Mouse (Mus musculus) natural killer cell, adult 2 months (primary cell): ENCODE results near the gene Prickle1.

ENCODE experiments used
- DNase-seq, 2 experiments: peaks; one replicate each; pipeline ENCODE4 v3.0.0; 2022; ENCODE audit warnings: low spot score in 2 of 2

Prickle1 gene

DNA sequence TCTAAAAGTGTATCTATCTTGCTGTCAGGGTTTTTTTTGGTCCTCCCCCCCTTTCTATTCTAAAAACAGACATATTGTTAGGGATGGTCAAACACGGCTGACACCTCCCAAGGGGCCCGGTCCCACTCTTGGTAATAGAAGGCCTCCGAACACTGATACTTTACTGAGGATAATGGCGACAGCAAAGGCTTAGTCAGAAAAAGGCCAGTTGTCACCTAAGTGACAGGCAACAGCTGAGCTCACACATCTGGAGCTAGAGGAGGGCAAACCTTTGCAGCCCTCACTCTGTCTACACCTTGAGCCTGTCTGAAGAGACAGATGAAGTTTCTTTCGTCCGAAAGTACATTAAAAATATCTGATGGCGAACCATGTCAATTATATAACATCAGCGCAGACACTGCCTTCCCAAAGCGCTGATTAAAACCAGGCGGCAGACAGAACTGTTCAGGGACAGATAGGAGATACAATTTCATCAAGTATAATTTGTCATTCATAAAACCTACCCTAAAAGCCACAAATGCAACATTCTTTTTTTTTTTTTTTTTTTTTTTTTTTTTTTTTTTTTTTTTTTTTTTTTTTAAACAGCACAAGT lies 1.3 kb downstream of the Prickle1 start:
- DNase-seq = no peak

DNA sequence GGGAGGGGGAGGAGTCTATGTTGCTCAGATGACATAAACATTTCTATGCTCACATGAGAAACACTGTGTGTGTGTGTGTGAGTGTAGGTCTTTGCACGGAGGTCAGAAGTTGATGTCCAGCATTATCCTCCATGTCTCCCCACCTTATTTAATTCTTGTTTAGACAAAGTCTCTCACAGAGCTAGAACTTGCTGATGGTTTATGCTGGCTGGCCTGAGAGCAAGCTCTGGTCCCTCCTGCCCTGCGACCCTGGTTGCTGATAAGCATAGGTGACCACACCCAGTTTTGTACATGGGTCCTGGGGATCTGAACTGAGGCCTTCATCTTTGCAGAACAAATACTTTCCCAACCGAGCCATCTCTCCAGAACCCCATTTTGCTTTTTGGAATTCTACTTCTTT lies 3.1 kb downstream of the Prickle1 start:
- DNase-seq = no peak

DNA sequence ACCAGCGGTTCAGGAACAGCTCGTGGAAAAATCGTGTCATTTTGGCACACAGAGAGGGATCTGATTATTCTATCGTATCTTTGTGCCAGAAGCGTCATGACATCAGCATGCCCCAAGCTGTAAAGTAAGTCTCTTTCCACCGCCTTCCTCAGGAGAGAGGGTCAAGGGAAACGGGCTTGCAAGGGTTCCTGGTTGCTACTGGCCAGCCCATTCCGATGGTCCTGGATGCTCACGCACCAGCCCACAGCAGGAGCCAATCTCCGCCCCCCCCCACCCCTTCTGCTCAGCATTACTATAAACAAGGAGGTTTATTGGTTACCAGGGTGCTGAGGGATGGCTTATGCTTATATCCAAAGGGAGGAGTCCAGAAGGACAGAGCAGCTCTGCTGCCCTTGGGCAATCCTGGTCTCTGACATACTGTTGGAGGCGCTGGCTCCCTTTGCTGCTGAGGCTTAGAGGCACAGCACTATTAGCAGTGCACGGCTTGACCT lies 3.8 kb downstream of the Prickle1 start:
- no peak for DNase-seq

DNA sequence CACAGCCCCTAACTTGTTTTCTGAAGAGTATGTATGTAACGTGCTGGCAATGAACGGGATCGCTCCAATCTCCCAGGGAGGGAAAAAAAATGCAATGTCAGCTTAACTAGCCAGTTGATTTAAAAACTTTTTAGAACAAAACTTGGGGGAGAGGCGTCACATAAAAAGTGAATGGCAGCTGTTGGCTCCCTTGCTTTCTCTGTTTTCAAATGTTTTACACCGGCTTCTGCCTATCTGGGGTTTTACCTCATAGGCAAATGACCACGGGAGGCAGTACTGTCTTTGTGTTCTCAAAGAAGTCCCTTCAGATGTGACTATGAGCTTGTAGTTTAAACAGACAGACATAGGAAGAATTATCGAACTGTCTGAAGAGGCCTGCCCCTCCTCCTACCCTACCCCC lies 4.3 kb downstream of the Prickle1 start:
- no peak for DNase-seq

DNA sequence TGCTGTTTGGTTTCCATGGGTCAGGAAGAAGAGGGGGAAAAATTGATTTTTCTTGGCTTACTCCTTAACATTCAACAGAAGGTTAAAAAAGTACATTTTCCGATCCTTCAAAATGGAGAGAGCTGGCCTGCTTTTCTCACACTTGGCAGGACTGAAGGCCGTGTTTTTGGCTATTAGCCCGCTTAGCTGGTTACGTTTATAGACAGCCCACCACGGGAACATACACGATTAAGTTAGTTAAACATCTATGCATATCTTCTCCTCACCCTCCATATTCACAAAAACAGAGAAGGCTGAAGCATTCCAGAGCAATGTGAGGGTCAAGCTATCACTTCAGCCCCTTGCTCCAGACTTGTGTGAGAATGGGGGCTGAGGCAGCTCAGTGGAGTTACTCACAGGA lies 7.3 kb downstream of the Prickle1 start:
- DNase-seq = no peak

DNA sequence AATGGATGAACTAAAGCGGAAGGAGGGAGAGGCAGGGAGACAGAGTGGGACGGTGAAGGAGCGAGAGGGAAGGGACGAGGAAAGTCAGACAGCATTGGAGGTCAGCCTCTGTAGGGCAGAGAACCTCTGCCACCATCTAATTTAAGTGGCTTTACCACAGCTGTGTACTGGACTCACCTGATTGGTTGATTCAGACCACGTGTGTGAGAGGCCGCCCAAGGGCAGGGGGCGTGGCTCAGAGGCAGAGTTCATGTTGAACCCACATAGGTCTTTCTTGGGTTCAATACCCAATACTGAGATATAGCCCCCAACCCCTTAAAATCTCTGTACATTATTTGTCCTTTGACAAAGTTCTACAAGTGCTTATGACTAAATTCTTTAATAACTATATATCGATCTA lies 8.0 kb downstream of the Prickle1 start:
- DNase-seq = no peak

DNA sequence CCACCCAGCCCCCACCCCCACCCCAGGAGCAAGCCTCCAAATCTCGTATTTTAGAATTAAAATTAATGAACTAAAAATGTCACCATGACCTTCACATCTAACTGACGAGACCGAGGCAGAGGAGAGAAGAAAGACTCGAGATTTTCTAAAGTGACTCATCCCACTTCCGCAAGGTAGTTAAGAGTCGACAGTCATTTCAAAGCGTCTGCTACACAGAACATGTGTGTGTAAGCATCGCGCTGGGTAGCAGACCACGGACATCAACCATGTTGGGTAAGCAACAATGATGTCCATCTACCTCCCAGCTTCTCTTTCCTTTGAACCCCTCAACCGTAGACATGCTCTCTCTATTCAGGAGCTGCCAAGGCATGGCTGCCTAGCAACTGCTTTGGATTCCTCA lies 12.6 kb downstream of the Prickle1 start:
- DNase-seq = no peak

DNA sequence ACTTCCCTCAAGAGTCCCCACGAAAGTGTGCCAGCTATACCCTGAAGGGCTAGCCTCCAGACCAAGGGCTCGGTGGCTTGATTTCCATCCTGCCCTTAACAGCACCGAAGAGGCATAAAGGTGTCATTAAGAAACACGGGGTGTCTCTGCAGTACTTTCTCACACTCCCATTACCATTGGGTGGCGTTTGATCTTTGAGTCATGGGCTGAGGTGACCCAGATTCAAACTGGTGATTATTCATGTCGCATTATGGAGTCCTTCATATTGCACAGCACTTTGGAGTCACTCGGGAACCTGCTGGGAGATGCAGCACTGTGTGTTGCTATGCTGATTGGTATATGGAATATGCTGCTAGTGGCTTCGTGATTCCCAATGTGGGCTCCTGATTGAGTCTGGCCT lies 14.0 kb downstream of the Prickle1 start:
- DNase-seq = no peak

DNA sequence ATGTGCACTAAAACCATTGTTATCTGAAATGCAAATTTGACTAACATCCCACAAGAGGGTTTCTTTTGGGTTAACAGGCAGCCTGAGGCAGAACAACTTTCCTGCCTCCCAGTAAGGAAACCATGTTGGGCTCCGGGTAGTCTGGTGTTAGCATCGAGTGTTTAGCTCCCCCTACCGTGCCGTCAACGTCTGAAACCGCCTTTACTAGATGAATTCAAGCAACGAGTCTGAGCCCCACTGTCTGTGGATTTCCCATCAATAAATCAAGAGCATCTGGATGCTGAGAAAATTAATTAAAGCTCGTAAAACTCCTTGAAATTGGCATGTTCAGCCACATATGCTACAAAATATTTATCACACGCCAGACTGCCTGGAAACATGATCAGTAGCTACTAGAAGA lies 15.8 kb downstream of the Prickle1 start:
- no peak for DNase-seq

DNA sequence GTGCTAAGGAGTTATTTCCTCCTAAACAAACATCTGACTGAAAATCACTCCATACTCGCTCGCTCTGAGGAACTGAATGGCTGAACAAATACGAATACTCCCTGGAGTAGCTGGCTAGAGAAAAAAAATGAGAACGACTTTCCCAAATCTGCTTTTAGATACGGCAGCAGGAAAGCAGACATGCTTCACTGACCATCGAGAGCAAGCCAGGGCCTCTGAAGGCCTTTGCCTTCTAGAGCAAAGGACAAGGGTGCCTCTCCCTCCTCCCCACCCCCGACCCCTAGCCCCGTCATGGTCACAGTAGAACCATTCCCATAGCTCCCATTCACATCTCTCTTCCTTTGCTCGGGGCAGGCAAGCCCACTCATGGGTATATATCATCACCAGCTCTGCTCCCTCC lies 16.6 kb downstream of the Prickle1 start:
- no peak for DNase-seq

DNA sequence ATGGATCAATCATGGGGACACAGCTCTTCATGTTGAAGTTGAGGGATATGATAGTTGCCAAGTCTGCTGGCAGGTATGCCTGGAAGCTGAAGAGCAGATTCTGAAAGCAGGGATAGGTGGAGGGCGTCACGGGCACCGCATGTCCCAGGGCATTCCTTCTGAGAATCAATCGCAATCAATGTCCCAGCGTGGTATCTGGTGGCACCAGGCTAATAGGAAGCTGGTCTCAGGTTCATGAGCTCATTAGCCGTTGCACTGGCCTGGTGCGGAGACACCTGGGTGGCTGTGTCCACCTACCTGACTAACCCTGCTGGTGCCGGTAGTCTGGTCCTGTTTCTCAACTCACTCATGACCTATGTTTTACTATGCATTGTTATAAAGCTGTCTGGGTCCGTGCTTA lies 19.3 kb downstream of the Prickle1 start:
- no peak for DNase-seq

DNA sequence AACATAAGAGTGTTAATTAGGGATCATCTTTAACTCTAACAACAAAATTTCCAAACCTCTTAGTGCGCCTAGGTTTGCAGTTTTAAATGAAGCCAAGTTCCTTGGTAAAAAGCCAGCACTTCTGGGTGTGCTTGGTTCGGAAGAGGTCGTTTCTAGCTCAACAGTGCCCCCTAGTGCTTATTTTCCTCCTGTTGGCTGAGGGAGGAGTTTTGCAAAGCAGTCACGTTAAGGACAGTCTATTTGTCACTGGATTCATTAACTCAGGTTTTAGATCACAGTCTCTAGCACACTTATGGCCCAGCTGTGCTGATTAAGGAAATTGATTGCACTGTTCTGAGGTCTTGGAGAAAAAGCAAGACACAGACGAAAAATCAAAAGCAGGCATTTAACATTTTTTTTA lies 19.8 kb downstream of the Prickle1 start:
- DNase-seq = peak; percentile 48 to 58

DNA sequence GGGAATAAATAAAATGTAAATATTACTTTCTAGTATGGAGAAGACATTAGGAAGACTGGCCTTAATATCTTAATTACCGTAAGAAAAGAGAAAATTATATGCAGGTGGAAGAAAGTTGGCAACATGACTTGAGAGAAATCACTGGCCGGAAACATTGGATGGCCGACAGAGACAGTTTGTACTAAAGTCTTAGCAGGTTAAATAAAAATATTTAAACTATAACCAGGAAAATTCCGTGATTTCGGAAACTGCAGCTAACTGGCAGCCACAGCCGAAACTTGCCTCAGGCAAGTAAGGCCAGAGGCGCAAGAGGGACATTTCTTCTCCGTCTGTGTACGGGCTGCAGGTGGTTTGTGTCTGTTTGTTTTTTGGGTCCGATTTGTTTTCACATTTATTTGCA lies 22.8 kb downstream of the Prickle1 start:
- no peak for DNase-seq

DNA sequence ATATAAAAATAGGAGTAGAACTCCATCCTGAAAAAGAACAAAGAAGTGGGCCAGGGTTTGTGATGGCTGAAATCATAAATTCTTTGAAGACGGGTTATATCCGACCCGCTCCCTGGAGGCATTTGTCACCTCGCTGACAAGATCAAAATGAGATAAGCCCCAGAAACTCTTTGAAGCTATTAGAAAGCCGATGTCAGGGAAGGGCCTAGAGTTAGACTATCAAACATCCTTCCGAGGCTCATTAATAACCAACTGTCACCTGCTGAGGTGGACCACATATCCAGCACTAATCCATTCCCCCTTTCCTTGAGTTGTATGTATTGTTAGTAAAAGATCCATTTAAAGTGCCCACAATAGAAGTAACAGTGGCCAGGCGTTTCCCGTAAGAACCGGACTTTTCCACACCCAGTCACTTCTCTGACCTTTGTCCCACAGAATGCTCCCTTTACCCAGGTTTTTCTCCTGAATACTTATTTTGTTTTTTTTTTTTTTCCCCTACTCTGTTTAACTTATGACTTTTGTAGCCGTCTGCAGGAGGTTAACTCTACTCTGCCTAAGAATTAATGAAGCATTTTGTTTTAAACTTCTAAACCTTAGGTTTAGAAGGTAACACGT lies 24.7 kb downstream of the Prickle1 start:
- DNase-seq = no peak

DNA sequence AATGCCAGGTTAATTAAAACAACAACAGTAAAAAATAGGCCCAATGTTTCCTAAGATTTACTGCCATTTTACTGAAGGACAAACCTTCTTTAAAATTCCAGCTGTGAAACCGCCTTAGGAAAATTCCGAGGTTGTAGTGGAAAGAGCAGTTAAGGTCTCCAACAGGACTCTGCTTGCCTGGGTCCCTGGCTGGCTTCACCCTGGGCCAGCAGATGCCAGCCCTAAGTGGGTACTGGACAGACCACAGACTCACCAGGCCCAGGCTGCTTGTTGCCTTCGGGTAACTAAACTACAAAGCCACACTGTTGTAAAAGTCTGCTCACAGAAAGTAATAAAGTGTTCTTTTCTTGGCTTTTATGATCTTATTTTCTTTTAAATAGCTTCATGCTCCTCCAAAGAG lies 26.8 kb downstream of the Prickle1 start:
- DNase-seq = no peak

DNA sequence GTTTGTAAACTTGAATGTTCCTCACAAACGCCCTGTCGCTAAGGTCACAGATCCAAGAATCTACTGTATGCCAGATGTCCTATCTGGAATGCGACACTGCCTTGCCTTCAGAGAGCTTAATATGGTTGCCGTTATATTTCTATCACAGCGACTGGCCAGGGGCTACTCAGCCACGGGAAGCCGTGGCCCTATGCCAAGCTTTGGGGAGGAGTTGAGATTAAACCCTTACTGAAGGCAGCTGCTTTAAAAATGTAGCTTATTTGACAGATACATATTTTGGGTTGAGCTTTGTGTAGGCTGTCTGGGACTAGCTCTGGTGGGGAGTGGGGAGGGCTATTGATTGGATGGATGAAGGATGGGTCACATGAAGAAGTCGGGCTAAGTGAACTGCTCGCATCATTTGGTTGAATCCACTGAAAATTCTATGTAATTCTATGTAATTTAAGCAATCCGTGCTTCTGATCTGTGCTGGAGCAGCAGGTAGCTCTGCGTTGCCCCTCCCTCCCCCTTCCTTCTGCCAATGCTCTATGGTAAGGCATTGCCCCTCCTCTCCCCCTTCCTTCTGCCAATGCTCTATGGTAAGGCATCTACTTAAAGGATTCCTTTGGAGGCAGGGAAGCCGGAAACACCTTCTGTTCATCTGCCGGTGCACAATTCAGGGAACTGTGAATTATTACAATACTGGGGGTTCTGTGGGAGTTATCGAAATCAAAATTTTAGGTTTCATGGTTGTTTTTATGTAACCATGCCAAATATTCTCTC lies 28.0 kb downstream of the Prickle1 start:
- no peak for DNase-seq

DNA sequence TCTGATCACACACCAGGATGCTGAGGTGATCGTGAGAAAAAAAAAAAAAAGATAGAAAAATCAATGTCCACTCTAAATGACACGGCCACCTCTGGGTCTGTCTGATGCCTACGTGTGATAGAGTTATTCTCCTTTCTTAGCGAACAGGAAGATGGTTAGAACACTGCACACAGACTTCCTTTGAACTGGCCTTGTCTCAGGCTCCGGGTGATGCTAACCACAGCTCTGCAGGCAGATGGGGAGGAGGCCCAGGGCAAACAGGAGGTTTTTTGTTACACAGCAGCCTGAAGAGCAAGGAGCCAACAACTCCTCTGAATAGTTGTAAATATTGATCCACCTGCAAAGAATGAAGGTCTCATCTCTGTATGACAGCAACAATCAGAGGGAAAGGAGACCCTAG lies 32.2 kb downstream of the Prickle1 start:
- no peak for DNase-seq

DNA sequence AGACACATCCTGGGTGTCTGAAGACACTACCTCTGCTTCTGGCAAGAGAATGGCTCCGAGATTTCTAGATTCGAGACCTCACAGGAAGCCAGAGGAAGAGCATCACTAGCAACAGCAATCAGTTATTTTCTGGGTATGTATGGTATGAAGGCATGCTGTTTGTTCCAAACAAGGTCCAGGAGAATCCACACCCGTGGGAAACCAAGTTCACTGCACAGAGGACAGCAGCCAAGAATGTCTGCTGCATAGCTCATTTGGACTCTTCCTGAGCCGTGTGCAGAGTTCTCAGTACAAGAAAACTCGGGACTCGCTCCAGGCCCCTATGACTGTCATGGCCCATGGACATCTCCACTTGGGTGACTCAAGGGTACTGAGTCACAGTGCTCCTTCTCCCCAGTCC lies 34.2 kb downstream of the Prickle1 start:
- no peak for DNase-seq

DNA sequence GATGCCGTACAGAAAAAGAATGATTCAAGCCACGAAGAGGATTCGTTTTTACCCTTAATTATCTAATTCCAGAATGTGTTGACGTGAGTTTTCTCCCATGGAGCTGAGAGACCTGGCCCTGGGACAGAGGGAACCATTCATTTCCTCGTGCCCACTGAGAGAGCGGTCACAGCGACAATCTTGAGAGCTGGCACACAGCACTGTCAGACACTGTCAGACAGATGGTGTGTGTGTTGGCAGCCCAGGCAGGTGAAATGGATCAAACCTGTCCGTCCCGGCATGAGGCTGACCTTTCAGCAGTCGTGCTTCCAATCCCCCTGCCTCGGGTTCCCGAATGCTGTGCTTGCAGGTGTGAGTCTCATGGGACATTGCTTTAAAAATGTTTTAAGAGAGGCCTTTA lies 37.3 kb downstream of the Prickle1 start:
- DNase-seq = no peak

DNA sequence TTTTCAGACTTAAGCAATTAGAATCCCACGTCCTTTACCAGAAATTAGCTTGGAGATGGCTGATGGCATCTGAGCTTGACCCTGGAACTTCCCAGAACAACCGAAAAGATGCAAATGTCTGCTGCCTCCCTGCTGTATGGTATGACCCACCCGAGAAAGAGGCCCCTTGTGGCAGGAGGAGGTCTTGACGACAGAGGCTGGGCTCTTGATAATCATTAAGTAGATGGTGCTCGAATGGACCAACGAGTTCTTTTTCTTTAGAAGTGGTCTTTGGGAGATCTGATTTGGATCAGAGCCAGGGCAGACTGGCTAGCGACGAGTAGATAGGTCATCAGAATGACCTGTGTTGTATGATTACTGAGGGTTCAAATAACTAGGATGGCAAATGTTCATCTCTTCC lies 40.0 kb downstream of the Prickle1 start:
- no peak for DNase-seq

DNA sequence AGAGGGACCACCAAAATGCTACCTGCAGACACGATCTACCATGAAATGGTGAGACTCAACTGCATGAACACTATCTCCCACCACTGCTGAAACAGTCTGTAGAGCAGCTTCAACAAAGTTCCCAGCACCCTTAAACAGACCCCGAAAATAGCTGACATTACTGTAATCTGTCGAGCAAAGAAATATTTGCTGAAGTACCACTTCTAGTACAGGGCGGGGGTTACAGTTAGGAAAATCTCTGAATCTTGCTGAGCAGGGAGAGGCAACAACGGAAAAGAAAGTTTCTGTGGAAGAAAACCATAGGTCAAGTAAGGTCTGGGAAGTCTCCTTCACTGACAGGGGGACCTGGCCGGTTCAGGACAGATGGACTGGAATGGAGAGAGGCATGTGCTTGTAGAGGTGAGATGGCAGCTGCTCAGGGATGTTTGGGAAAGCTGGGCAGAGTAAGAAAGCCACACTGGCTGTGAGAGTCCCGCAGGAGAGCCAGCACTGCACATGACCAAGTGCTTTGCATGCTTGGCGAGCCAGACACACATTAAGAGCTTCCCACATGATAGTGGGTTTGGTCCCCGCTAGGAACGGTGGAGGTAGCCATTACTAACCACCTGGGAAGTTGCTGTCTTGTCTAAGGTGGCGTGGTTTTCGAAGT lies 41.4 kb downstream of the Prickle1 start:
- DNase-seq = no peak

DNA sequence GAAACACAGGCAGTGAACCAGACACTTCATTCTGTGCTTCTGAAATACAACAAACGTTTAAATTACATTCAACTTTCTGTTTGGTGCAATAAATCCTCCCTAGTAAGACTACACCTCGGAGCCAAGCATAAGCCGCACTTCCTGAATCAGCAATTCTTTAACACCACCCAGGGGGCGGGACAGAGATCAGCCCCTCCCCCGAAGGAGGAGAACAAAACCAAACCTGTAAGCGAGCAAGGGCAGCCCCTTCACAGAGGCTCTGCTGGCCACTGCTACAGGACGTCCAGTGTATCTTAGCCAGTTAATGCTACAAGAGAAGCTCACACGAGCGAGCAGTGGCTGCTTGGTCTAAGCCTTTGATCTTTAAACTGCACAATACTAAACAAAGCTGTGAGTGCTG lies 43.5 kb downstream of the Prickle1 start:
- DNase-seq = peak; percentile 29 to 33

DNA sequence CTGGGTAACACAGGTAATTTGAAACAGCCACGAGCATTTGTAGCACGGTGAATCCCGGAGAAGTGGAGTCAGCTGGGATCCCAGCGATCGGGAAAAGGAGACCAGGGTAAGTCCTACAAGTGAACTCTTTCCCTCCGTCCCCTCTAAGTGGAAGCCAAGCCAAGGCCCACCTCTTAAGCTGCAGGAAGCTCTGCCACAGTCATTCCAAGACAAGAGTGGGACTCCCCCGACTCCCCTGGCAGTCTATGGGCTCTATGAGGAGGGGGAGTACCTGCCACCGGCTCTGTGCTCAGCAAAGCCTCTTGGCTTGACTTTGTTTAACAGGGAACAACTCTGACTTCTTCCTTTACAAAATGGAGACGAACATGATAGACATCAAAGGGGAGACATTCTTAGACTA lies 47.4 kb downstream of the Prickle1 start:
- DNase-seq = no peak
